Mouse (Mus musculus) layer of hippocampus, postnatal 10 days (tissue): ENCODE data around the gene Xlr3c. TPM values are rescaled to one million over a fixed set of nuclear protein-coding genes. Genes with fewer than 3 reads are reported as not detected.
"Not testable (repeated sequence)": the region's sequence is repeated elsewhere in the genome, so short reads cannot be mapped to it uniquely, and the experiment has no call there.

ENCODE experiments used
- DNase-seq, 2 experiments: peaks; one replicate each; pipeline ENCODE4 v3.0.0; 2021; ENCODE audit warnings: low spot score in 2 of 2
- long read RNA-seq: library from polyadenylated mRNA; stranded (forward); transcript quantifications from one replicate; pipeline ENCODE4 v2.0.0, GENCODE M21; 2023
- total RNA-seq, 2 experiments: library from RNA; stranded (reverse); gene quantifications; 2 replicates each; pipeline ENCODE4 v1.2.3; 2021

The Xlr3c gene
- not detected for total RNA-seq
- long read RNA-seq = 0 reads

DNA sequence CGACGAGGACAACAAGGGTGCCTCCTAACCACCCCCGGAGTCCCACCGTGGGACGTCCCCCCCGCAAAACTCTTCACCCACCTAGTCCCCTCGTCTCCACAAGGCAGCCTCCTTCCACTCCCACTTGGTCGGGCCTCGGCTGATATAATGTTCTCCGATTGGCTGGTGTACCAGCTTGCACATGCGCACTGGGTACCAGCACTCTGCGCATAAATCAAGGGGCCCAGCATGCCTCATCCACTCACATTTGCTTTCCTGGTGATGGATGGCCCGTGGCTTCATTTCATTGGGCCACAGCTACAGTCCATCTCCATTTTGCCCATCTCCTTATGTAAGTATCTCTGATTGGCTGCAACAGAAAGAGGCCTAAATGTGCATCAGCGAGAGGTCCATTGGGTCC is at the start of gene Xlr3c:
Gene Xlr3c, minus strand, starts transcription at position 121 of the 400 bp plus-strand sequence.
- not testable (repeated sequence) for DNase-seq

DNA sequence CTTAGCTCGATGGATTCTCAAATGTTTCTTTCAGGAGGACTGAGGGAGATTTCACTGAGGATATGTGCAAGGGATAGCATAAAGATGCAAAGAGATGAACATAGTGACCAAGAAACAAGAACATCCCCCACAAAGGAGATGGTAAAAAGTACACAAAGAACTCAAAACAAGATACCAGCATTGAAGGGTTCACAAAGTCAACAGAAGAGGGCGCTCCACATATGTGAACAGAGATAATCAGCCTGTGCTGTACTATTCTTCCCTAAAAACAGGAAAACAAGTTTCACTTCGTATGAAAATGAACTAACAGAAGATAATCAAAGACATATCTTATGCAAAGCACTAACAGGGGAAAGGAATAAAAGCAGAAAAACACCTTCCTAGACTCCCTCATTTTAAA is 47.3 kb upstream of the Xlr3c start:
- peak; percentile 16 to 29 for DNase-seq

DNA sequence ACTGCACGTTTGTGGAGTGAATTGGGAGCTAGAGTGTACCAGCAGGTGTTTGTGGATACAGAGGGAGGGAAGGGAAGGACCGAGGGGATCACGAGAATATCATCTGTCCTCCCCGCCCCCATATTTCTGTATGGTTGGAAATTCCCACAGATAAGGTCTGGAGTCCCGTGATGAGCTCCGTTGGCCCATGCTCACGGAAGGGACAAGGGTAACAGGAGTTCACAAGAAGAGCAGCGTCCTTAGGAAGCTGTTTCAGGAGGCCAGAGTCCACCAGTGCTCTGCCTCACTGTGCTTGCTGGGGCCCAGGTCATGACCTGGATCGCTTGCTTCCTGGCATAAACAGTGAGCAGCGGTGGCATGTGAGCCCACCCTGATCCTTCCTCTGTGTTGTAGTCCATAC is 30.6 kb upstream of the Xlr3c start:
- not testable (repeated sequence) for DNase-seq

DNA sequence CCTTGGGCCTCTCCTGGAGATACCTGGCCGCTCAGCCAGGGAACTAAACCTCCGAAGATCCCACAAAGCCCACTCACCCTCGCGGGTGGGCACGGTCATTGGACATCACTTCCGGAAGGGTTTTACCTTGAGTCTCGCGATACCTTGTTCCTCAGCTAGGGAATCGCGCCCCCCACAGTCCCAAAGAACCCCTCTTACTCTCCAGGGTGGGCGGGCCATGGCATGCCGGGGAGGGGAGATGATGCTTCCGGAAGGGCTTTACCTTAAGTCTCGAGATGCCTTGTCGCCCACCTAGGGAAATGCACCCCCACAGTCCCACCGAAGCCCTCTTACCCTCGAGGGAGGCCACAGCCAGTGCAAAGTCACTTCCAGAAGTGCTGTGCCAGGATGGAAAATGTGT is 27.7 kb upstream of the Xlr3c start, which contains the start of the genes Xlr5a and Xlr5c:
Gene Xlr5a, minus strand, starts transcription at position 101 of the 400 bp plus-strand sequence.
Gene Xlr5c, minus strand, starts transcription at position 101 of the 400 bp plus-strand sequence.
- not testable (repeated sequence) for DNase-seq

DNA sequence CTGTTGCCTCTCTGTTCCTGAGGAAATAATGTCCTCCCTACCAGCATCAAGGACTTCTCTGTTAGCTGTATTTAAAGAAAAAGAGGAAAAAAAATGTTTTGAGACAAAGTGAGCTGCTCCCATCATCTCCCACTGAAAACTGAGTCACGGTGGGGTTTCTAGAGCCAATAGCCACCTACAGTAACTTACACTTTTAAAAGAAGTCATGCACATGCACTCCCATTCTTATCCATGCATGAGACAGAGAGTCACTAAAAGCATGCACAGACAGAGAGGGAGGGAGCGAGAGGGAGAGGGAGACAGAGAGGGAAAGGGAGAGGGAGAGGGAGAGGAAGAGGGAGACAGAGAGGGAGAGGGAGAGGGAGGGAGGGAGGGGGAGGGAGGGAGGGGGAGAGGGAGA is 2.8 kb downstream of the Xlr3c start:
- DNase-seq = not testable (repeated sequence)

DNA sequence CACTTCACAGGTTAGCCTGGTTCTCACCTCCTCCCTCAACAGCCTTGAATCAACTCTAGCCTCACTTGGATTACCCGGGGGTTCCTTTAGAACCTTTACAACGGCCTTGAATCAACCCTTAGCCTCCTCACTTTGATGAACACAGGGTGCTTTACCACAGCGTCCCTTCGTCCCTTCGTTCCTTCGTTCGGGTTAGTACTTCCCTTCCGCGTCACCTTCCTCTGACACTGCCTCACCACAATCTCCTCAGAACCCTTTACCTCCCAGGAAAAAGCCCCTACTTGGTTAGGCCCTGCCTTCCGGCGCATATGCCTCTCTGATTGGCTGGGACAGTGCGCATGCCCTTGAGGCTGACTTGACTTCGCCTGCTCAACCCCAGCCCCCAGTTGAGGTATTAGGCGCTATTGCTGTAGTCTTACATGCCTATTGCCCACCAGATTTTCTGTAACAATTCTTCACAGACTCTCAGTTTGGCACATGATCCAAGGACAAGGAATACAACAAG is 22.3 kb downstream of the Xlr3c start, which contains the start of gene Xlr4c:
Gene Xlr4c, minus strand, starts transcription at position 310 of the 505 bp plus-strand sequence.
- not testable (repeated sequence) for DNase-seq

DNA sequence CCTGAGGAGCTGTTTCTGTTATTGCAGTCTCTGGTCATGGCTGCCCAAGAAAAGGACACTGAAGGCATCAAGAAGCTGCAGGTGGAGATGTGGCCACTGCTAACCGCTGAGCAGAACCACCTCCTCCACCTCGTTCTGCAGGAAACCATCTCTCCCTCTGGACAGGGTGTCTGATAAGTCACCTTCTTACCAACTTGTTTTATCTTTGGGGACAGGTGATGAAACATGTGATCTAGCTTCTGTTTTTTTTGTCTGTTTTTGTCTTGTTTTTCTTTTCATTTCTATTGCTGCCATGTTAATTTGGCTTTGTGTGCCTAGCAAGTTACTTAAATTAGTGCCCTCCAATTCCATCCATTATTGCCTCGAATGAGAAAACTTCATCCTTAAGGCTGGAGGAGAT is 35.9 kb downstream of the Xlr3c start:
- no peak for DNase-seq

DNA sequence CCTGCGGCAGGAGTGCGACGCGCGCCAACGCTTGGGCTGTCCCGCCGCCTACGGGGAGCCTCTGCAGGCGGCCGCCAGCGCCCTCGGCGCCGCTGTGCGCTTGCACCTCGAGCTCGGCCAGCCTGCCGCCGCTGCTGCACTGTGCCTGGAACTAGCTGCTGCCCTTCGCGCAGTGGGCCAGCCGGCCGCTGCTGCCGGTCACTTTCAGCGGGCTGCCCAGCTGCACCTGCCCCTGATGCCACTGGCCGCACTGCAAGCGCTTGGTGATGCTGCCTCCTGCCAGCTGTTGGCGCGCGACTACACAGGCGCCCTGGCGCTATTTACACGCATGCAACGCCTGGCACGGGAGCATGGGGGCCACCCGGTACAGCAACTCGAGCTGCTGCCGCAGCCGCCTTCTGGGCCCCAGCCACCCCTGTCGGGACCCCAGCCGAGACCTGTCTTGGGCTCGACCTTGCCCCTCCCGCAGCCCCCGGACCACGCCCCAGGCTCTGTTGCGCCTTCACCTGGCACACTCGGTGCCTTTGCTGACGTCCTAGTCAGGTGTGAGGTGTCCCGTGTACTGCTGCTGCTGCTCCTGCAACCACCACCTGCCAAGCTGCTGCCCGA is 36.5 kb downstream of the Xlr3c start:
- DNase-seq = peak; percentile 50 to 57

DNA sequence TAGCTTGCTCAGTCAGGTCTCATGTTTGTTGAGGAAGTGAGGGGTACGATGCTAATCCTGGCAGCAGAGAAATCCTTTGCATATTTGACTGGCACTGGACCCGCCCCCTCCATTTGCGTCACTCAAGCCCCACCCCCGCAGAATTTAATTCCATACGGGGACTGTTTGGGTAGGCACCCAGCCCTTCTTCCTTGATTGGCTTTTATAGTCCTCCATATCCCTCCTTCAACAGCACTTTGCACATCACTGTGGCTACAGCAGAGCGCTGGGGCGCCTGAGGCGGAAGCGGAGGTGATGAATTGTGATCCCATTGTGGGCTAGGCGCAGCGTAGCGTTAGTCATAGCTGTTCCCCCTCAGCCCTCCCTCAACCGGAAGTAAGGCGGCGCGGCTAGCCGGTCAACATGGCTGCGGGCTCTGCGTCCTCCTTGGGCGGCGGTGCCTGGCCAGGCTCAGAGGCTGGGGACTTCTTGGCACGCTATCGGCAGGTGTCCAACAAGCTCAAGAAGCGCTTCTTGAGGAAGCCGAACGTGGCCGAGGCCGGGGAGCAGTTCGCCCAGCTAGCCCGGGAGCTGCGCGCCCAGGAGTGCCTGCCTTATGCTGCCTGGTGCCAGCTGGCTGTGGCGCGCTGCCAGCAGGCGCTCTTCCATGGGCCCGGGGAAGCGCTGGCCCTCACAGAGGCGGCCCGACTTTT is 37.1 kb downstream of the Xlr3c start, which contains the start of gene F8a:
Gene F8a, plus strand, starts transcription at position 378 of the 692 bp plus-strand sequence.
- peak; percentile 69 to 77 for DNase-seq

DNA sequence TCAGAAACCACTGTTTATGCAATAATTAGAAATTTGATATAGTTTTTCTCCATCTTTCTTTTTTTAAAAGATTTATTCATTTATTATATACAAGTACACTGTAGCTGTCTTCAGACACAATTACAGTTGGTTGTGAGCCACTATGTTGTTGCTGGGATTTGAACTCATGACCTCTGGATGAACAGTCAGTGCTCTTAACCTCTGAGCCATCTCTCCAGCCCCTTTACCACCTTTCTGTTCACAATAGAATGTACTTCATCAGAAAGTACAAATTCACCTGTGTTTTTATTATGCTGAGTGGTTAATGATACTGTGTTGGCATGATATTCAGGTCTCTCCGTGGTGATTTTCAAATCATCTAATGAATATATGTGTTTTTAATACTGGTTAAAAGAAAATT is 39.8 kb downstream of the Xlr3c start:
- no peak for DNase-seq

DNA sequence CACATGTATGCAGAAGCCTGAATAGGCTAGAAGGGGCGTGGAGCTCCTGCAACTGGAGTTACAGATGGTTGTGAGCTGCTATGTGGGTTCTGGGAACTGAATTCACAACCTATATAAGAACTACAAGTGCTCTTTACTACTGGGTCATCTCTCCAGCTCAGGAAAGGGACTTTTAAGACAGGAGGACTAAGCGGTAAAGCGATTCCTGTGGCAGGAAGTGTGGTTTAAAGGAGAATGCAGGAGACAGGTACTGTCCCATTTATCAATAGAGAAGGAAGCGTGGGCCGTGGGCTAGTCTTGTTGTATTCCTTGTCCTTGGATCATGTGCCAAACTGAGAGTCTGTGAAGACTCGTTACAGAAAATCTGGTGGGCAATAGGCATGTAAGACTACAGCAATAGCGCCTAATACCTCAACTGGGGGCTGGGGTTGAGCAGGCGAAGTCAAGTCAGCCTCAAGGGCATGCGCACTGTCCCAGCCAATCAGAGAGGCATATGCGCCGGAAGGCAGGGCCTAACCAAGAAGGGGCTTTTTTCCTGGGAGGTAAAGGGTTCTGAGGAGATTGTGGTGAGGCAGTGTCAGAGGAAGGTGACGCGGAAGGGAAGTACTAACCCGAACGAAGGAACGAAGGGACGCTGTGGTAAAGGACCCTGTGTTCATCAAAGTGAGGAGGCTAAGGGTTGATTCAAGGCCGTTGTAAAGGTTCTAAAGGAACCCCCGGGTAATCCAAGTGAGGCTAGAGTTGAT is 51.2 kb downstream of the Xlr3c start, which contains the start of gene Xlr4b:
Gene Xlr4b, plus strand, starts transcription at position 515 of the 746 bp plus-strand sequence.
- not testable (repeated sequence) for DNase-seq

Other genes starting within 250 kb of the Xlr3c start
- gene Pnma5, start 228.3 kb downstream of the Xlr3c start, total RNA-seq = under 1 TPM; 0.65 to 0.80 TPM
- 10 to 100 TPM; 25.5 to 28.1 TPM for gene Pnma3, start 200.6 kb downstream of the Xlr3c start, total RNA-seq
- under 1 TPM in 1 of 2 experiments, not detected in 1; 0.32 TPM for gene Xlr4a, start 182.9 kb downstream of the Xlr3c start, total RNA-seq
- under 1 TPM; 0.62 to 0.80 TPM for gene Xlr3a, start 168.3 kb downstream of the Xlr3c start, total RNA-seq
- 1 to 10 TPM; 1.8 to 2.3 TPM for gene Gm14685, start 148.3 kb downstream of the Xlr3c start, total RNA-seq
- not detected for gene Xlr5b, start 116.6 kb downstream of the Xlr3c start, total RNA-seq
- 1 to 10 TPM in 1 of 2 experiments, under 1 TPM in 1; 0.48 to 2.1 TPM for gene DXBay18, start 115.9 kb downstream of the Xlr3c start, total RNA-seq
- not detected for gene Spin2d, start 88.4 kb downstream of the Xlr3c start, total RNA-seq
- 1 to 10 TPM; 4.1 to 7.0 TPM for gene Xlr3b, start 73.2 kb downstream of the Xlr3c start, total RNA-seq
- gene Xlr4b, start 51.1 kb downstream of the Xlr3c start, total RNA-seq = under 1 TPM in 1 of 2 experiments, not detected in 1; 0.51 TPM
- gene F8a, start 37.1 kb downstream of the Xlr3c start, total RNA-seq = 10 to 100 TPM; 13.4 to 15.2 TPM
- gene Xlr4c, start 22.3 kb downstream of the Xlr3c start, total RNA-seq = not detected
- not detected for gene Xlr5a, start 27.6 kb upstream of the Xlr3c start, total RNA-seq
- not detected for gene Xlr5c, start 27.6 kb upstream of the Xlr3c start, total RNA-seq
- not detected for gene Gm45015, start 71.5 kb upstream of the Xlr3c start, total RNA-seq
- 10 to 100 TPM; 12.1 to 16.1 TPM for gene Zfp275, start 77.2 kb upstream of the Xlr3c start, total RNA-seq
- gene Gm18336, start 133.3 kb upstream of the Xlr3c start, total RNA-seq = under 1 TPM; 0.16 to 0.29 TPM
- 1 to 10 TPM; 3.2 to 4.9 TPM for gene Zfp92, start 145.7 kb upstream of the Xlr3c start, total RNA-seq
- gene Trex2, start 170.0 kb upstream of the Xlr3c start, total RNA-seq = not detected
- gene Haus7, start 193.7 kb upstream of the Xlr3c start, total RNA-seq = 10 to 100 TPM; 18.4 to 19.7 TPM
- gene Bgn, start 218.2 kb upstream of the Xlr3c start, total RNA-seq = 10 to 100 TPM; 48.6 to 48.8 TPM
- 10 to 100 TPM; 90.9 to 95.2 TPM for gene Atp2b3, start 237.7 kb upstream of the Xlr3c start, total RNA-seq